Mouse (Mus musculus): Measurements from ENCODE around the gene Iqgap2.

DNA sequence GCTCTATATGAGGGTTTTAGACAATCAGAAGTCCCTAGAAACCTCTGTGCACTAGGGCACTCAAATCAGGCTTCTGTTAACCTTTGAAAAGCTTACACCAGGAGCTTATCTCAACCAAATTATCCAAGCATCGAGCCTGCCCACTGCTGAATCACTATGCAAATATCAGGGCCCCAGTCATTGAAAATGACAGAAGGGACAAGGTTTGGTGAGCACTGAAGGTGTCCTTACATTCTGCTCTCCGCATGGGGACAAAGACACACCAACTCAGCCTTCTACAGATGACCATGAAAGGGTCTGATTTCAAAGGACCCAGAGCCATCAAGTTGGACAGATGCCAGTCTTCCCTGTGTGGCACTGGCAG lies 108.8 kb downstream of the Iqgap2 start:
- TF ChIP-seq CTCF (IDR thresholded peaks at IDR 0.05; ENCODE audit: insufficient read depth, low read length) (no peak), POLR2A (IDR thresholded peaks at IDR 0.05; ENCODE audit: borderline replicate concordance, extremely low read depth, low read depth, low read length) (no peak)
